Mouse (Mus musculus) kidney, embryonic 16.5 days (tissue): ENCODE results near the gene Ncam1. TPM values are rescaled to one million over a fixed set of nuclear protein-coding genes. Genes with fewer than 3 reads are reported as not detected.

Experiments used
- ATAC-seq: fragments of 200-750 bp; cut with Nextera tagmentation; 2 replicates; pipeline ENCODE4 v1.8.0; 2017; ENCODE audit warnings: moderate TSS enrichment; ENCODE audit not compliant: low FRiP score, low TSS enrichment
- H3K27ac ChIP-seq: fragments of 300-500 bp; sonication (generic); 2 replicates; pipeline ENCODE4 v1.5.1; 2014; ENCODE audit warnings: low read length
- H3K27me3 ChIP-seq: fragments of 300-500 bp; sonication (generic); 2 replicates; pipeline ENCODE4 v1.6.1; 2014; ENCODE audit warnings: low read length, control low read depth, mixed read lengths; ENCODE audit not compliant: insufficient read depth
- H3K36me3 ChIP-seq: fragments of 300-500 bp; sonication (generic); 2 replicates; pipeline ENCODE4 v1.6.1; 2014; ENCODE audit warnings: low read length, control low read depth, mixed read lengths; ENCODE audit not compliant: insufficient read depth
- H3K4me1 ChIP-seq: fragments of 300-500 bp; sonication (generic); 2 replicates; pipeline ENCODE4 v1.6.1; 2014; ENCODE audit warnings: low read length, control low read depth, mixed read lengths; ENCODE audit not compliant: insufficient read depth
- H3K4me2 ChIP-seq: fragments of 300-500 bp; sonication (generic); replicated peaks from 2 replicates; pipeline ENCODE4 v1.6.1; 2014; ENCODE audit warnings: low read depth, low read length
- H3K4me3 ChIP-seq: fragments of 300-500 bp; sonication (generic); 2 replicates; pipeline ENCODE4 v1.5.1; 2014; ENCODE audit warnings: mild to moderate bottlenecking, low read length
- H3K9ac ChIP-seq: fragments of 300-500 bp; sonication (generic); replicated peaks from 2 replicates; pipeline ENCODE4 v1.6.1; 2014; ENCODE audit warnings: low read length
- H3K9me3 ChIP-seq: fragments of 300-500 bp; sonication (generic); 2 replicates; pipeline ENCODE4 v1.6.1; 2016; ENCODE audit warnings: low read length, control low read depth
- WGBS: fragments of 180-500 bp; shearing (Covaris S2); extraction: QIAGEN DNeasy Blood & Tissue Kit; methylation state at CpG from one replicate; pipeline ENCODE4 v1.1.7; 2014; 5-methylcytosine and 5-hydroxymethylcytosine counted together
- polyA plus RNA-seq: library from polyadenylated mRNA; unstranded; fragments of >200 nt; fragmentation: Nextera tagmentation; extraction: Ambion mirVana; gene quantifications from 2 replicates; pipeline ENCODE4 v1.2.1, GENCODE M21; 2015

Gene Ncam1
- polyA plus RNA-seq, 1 experiment from 2014 or later: 137 TPM

- H3K27me3 ChIP-seq: no peaks in the 10 kb centered on the region
- H3K4me1 ChIP-seq: peaks cover 11% of the 10 kb centered on the region
- no peak for ATAC-seq
- no peak overlapping the region for H3K4me2 ChIP-seq
- H3K27ac ChIP-seq: no peak overlapping the region
- WGBS: 57% methylated on average over 4 of the region's 4 CpGs
- H3K36me3 ChIP-seq: peaks cover 5% of the 10 kb centered on the region; the same call in 1 of the 2 replicates
- H3K9ac ChIP-seq: no peak overlapping the region
- no peak overlapping the region for H3K4me3 ChIP-seq
- H3K9me3 ChIP-seq: no peaks in the 10 kb centered on the region
Measured at GRCm38 (mm10) chr9:49530739-49531138, 268.0 kb downstream of the Ncam1 start.

- Histone ChIP-seq H3K9ac (no peak overlapping the region), H3K4me3 (no peak overlapping the region), H3K27me3 (no peaks in the 10 kb centered on the region), H3K36me3 (peaks cover 5% of the 10 kb centered on the region; the same call in 1 of the 2 replicates), H3K4me1 (peaks cover 7% of the 10 kb centered on the region; the same call in 1 of the 2 replicates), H3K4me2 (no peak overlapping the region), H3K27ac (no peak overlapping the region), H3K9me3 (no peaks in the 10 kb centered on the region)
- ATAC-seq: no peak
- 64% methylated on average over 8 of the region's 8 CpGs for WGBS
Measured at GRCm38 (mm10) chr9:49529366-49529959, 269.3 kb downstream of the Ncam1 start.

- Histone ChIP-seq H3K4me3 (no peak overlapping the region), H3K9me3 (no peaks in the 10 kb centered on the region), H3K4me1 (peaks cover 2% of the 10 kb centered on the region; the same call in 1 of the 2 replicates), H3K4me2 (no peak overlapping the region), H3K9ac (no peak overlapping the region), H3K36me3 (peaks cover 5% of the 10 kb centered on the region; the same call in 1 of the 2 replicates), H3K27me3 (no peaks in the 10 kb centered on the region), H3K27ac (no peak overlapping the region)
- 57% methylated on average over 10 of the region's 10 CpGs for WGBS
- ATAC-seq: no peak
Measured at GRCm38 (mm10) chr9:49528943-49529342, 269.8 kb downstream of the Ncam1 start.

GRCm38 (mm10) chr9:49528026-49528425 is 270.7 kb downstream of the Ncam1 start:
- no peak overlapping the region for H3K9ac ChIP-seq
- no peak overlapping the region for H3K4me3 ChIP-seq
- no peaks in the 10 kb centered on the region for H3K27me3 ChIP-seq
- H3K36me3 ChIP-seq: peaks cover 5% of the 10 kb centered on the region; the same call in 1 of the 2 replicates
- WGBS: 90% methylated on average over 5 of the region's 5 CpGs
- no peaks in the 10 kb centered on the region for H3K4me1 ChIP-seq
- no peaks in the 10 kb centered on the region for H3K9me3 ChIP-seq
- no peak for ATAC-seq
- H3K4me2 ChIP-seq: no peak overlapping the region
- H3K27ac ChIP-seq: no peak overlapping the region

- Histone ChIP-seq H3K36me3 (peaks cover 10% of the 10 kb centered on the region), H3K4me3 (no peak overlapping the region), H3K4me1 (no peaks in the 10 kb centered on the region), H3K4me2 (no peak overlapping the region), H3K27ac (no peak overlapping the region), H3K27me3 (no peaks in the 10 kb centered on the region), H3K9me3 (no peaks in the 10 kb centered on the region), H3K9ac (no peak overlapping the region)
- 73% methylated on average over 8 of the region's 8 CpGs for WGBS
- no peak for ATAC-seq
Measured at GRCm38 (mm10) chr9:49527340-49527739, 271.4 kb downstream of the Ncam1 start.

- H3K4me3 ChIP-seq: no peak overlapping the region
- peaks cover 19% of the 10 kb centered on the region for H3K36me3 ChIP-seq
- H3K27ac ChIP-seq: no peak overlapping the region
- no peaks in the 10 kb centered on the region for H3K9me3 ChIP-seq
- no peaks in the 10 kb centered on the region for H3K4me1 ChIP-seq
- no peak overlapping the region for H3K4me2 ChIP-seq
- WGBS: 70% methylated on average over 9 of the region's 9 CpGs
- ATAC-seq: no peak
- H3K27me3 ChIP-seq: no peaks in the 10 kb centered on the region
- H3K9ac ChIP-seq: no peak overlapping the region
Measured at GRCm38 (mm10) chr9:49524721-49525120, 274.0 kb downstream of the Ncam1 start.

- Histone ChIP-seq H3K9ac (no peak overlapping the region), H3K36me3 (peaks cover 27% of the 10 kb centered on the region), H3K4me3 (no peak overlapping the region), H3K4me2 (no peak overlapping the region), H3K27me3 (no peaks in the 10 kb centered on the region), H3K9me3 (no peaks in the 10 kb centered on the region), H3K27ac (no peak overlapping the region), H3K4me1 (no peaks in the 10 kb centered on the region)
- WGBS: 68% methylated on average over 9 of the region's 9 CpGs
- ATAC-seq: no peak
Measured at GRCm38 (mm10) chr9:49523881-49524280, 274.8 kb downstream of the Ncam1 start.

- Histone ChIP-seq H3K4me2 (no peak overlapping the region), H3K4me3 (no peak overlapping the region), H3K36me3 (peaks cover 20% of the 10 kb centered on the region), H3K4me1 (0 out of 2 replicates have a peak, but pooled peaks cover 7% of the 10 kb centered on the region), H3K9ac (no peak overlapping the region), H3K9me3 (no peaks in the 10 kb centered on the region), H3K27ac (no peak overlapping the region), H3K27me3 (no peaks in the 10 kb centered on the region)
- WGBS: 48% methylated on average over 2 of the region's 2 CpGs
- ATAC-seq: peak; percentile 27; the same call in 1 of the 2 replicates
Measured at GRCm38 (mm10) chr9:49514306-49514705, 284.4 kb downstream of the Ncam1 start.

GRCm38 (mm10) chr9:49510666-49511065 is 288.1 kb downstream of the Ncam1 start:
- Histone ChIP-seq H3K9me3 (no peaks in the 10 kb centered on the region), H3K4me3 (no peak overlapping the region), H3K27me3 (no peaks in the 10 kb centered on the region), H3K27ac (no peak overlapping the region), H3K4me2 (no peak overlapping the region), H3K4me1 (0 out of 2 replicates have a peak, but pooled peaks cover 4% of the 10 kb centered on the region), H3K9ac (no peak overlapping the region), H3K36me3 (peaks cover 49% of the 10 kb centered on the region)
- WGBS: 94% methylated on average over 4 of the region's 4 CpGs
- no peak for ATAC-seq

GRCm38 (mm10) chr9:49509628-49510027 is 289.1 kb downstream of the Ncam1 start:
- no peak overlapping the region for H3K27ac ChIP-seq
- H3K4me2 ChIP-seq: no peak overlapping the region
- H3K4me1 ChIP-seq: no peaks in the 10 kb centered on the region
- no peaks in the 10 kb centered on the region for H3K27me3 ChIP-seq
- no peaks in the 10 kb centered on the region for H3K9me3 ChIP-seq
- 94% methylated on average over 8 of the region's 8 CpGs for WGBS
- no peak overlapping the region for H3K9ac ChIP-seq
- H3K4me3 ChIP-seq: no peak overlapping the region
- no peak for ATAC-seq
- peaks cover 54% of the 10 kb centered on the region for H3K36me3 ChIP-seq
